Mouse (Mus musculus) small intestine, adult 2 months (tissue): ENCODE results near the gene Ism2.

Source experiments
- CTCF ChIP-seq: fragments of 200-500 bp; IDR thresholded peaks from 2 replicates; pipeline ENCODE4 v1.5.1; 2012; ENCODE audit warnings: low read depth, mild to moderate bottlenecking, control low read depth, inconsistent platforms, low read length, moderate library complexity, mixed read lengths; ENCODE audit not compliant: insufficient replicate concordance, insufficient read length; ENCODE audit errors: extremely low read depth
- POLR2A ChIP-seq: fragments of 200-500 bp; IDR thresholded peaks from 2 replicates; pipeline ENCODE4 v1.6.1; 2012; ENCODE audit warnings: low read depth, mild to moderate bottlenecking, control low read depth, inconsistent platforms, low read length, moderate library complexity

DNA sequence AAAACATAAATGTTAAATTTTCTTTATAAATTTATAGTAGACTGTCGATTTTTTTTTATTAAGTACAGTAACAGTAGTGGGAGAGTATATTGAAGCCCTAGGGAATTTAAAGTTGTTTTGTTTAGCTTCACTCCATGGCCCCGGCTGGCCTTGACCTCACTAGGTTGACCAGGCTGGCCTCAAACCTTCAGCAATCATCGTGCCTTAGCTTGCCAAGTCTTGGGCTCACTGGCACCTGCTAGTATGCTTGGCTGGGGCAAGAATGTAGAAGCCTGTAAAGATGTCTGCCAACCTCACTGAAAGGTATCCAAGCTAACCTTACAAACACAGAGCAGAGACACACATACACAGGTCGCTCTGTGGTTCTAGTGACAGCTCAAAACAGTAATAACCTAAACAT is 33.0 kb upstream of the Ism2 start:
- TF ChIP-seq CTCF (no peak), POLR2A (no peak)
